ENCODE assay signal across 8 mouse cellular contexts in the genomic region with DNA sequence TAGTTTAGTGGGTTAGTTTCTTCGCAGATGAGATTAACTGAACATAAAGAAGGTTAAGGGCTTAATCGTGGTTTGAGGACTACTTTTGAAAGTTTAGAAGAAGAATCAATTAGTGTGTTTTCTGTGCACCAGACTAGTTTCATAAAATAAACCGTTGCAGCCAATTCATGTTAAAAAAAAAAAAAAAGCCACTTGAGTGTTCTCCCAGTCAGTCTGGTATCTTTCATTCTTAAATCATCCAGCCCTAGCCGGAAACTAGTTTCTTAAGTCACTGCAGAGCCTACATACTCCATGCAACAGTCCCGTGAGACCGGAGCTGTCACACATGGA. TPM values are rescaled to one million over a fixed set of nuclear protein-coding genes. Genes with fewer than 3 reads are reported as not detected.
A peak's percentile ranks its signal among the peaks of the same experiment; 100 is the strongest.
DNase-seq lines count a peak whose midpoint lies in the region; ATAC-seq and TF ChIP-seq lines count a peak whose summit lies in the region.

No protein-coding gene starts in this region.

- H3K4me1 ChIP-seq in lung, embryonic 16.5 days (replicated peaks; ENCODE audit: control insufficient read depth, insufficient read depth, low read length) = peaks cover 21% of the 10 kb centered on the region
- no peaks in the 10 kb centered on the region for H3K4me1 ChIP-seq in embryonic fibroblast, embryonic 13.5 days (ENCODE audit: control insufficient read depth, insufficient read depth, low read length)
- H3K4me1 ChIP-seq in limb, embryonic 12.5 days (replicated peaks) = peaks cover 22% of the 10 kb centered on the region
- H3K4me1 ChIP-seq in olfactory bulb, adult 2 months (ENCODE audit: control insufficient read depth, insufficient read depth, low read length) = peaks cover 8% of the 10 kb centered on the region; the same call in 1 of the 2 replicates

- no peaks in the 10 kb centered on the region for H3K9me3 ChIP-seq in lung, embryonic 16.5 days (ENCODE audit: control insufficient read depth, low read length)
- H3K9me3 ChIP-seq in limb, embryonic 12.5 days = no peaks in the 10 kb centered on the region

- H3K27ac ChIP-seq in lung, embryonic 16.5 days (ENCODE audit: low read length) = peak overlapping the region; percentile 96; the same call in 1 of the 2 replicates
- H3K27ac ChIP-seq in embryonic fibroblast, embryonic 13.5 days (ENCODE audit: insufficient read depth, low read length) = no peak overlapping the region
- H3K27ac ChIP-seq in limb, embryonic 12.5 days = peak overlapping the region; percentile 95; the same call in 1 of the 2 replicates
- H3K27ac ChIP-seq in olfactory bulb, adult 2 months (ENCODE audit: insufficient read depth, low read depth, low read length) = no peak overlapping the region

- 15% methylated on average over 6 of the region's 6 CpGs for WGBS in lung, embryonic 16.5 days
- WGBS in limb, embryonic 12.5 days = 25% methylated on average over 6 of the region's 6 CpGs
- 14% methylated on average over 6 of the region's 6 CpGs for WGBS in olfactory bulb, adult 2 months

- ATAC-seq in lung, embryonic 16.5 days (ENCODE audit: low read depth) = peak; percentile 65; the same call in 1 of the 2 replicates
- 0 out of 2 replicates have a peak, but pooled peaks have one; percentile 12 for ATAC-seq in limb, embryonic 12.5 days (ENCODE audit: insufficient number of reproducible peaks, insufficient read depth, low FRiP score, low TSS enrichment, low read depth)
- no peak for ATAC-seq in monocyte, adult 5-6 weeks (replicated peaks; ENCODE audit: insufficient number of reproducible peaks, low FRiP score, low TSS enrichment, poor library complexity, severe bottlenecking)

- TF ChIP-seq POLR2A in embryonic fibroblast, embryonic 13.5 days (IDR thresholded peaks at IDR 0.05; ENCODE audit: low read depth, low read length) = no peak
- TF ChIP-seq POLR2A in olfactory bulb, adult 2 months (IDR thresholded peaks at IDR 0.05; ENCODE audit: insufficient read depth, low read depth, low read length) = no peak

- DNase-seq in lung, postnatal 36 days = no peak
- no peak for DNase-seq in left cerebral cortex, postnatal 4 days
- no peak for DNase-seq in left cerebral cortex, adult 8-10 months (ENCODE audit: low spot score in 2 of 2)

- no peak for TF ChIP-seq CTCF in embryonic fibroblast, embryonic 13.5 days (IDR thresholded peaks at IDR 0.05; ENCODE audit: borderline replicate concordance, insufficient read depth, low read length)
- TF ChIP-seq CTCF in olfactory bulb, adult 2 months (IDR thresholded peaks at IDR 0.05; ENCODE audit: insufficient read depth, low read depth, low read length) = no peak

- peak overlapping the region; percentile 97 for H3K4me3 ChIP-seq in lung, embryonic 16.5 days (ENCODE audit: low read length)
- H3K4me3 ChIP-seq in embryonic fibroblast, embryonic 13.5 days (ENCODE audit: insufficient read depth, low read length) = peak overlapping the region; percentile 72
- H3K4me3 ChIP-seq in limb, embryonic 12.5 days (replicated peaks) = peak overlapping the region; percentile 90
- peak overlapping the region; percentile 72 for H3K4me3 ChIP-seq in olfactory bulb, adult 2 months (ENCODE audit: insufficient read depth, low read depth, low read length)

- peaks cover 4% of the 10 kb centered on the region for H3K36me3 ChIP-seq in lung, embryonic 16.5 days (ENCODE audit: control insufficient read depth, insufficient read depth, low read length)
- H3K36me3 ChIP-seq in limb, embryonic 12.5 days = peaks cover 13% of the 10 kb centered on the region

- H3K4me2 ChIP-seq in lung, embryonic 16.5 days (ENCODE audit: low read depth, low read length) = peak overlapping the region; percentile 71
- peak overlapping the region; percentile 79 for H3K4me2 ChIP-seq in limb, embryonic 12.5 days

- intact Hi-C loops in left cerebral cortex, postnatal 4 days (cut with DNase I) = no loop called here

- no peaks in the 10 kb centered on the region for H3K27me3 ChIP-seq in lung, embryonic 16.5 days (ENCODE audit: control insufficient read depth, insufficient read depth, low read depth, low read length)
- H3K27me3 ChIP-seq in limb, embryonic 12.5 days = no peaks in the 10 kb centered on the region

- peak overlapping the region; percentile 95 for H3K9ac ChIP-seq in lung, embryonic 16.5 days (ENCODE audit: low read length)
- peak overlapping the region; percentile 92 for H3K9ac ChIP-seq in limb, embryonic 12.5 days (replicated peaks)

RNA-seq across cellular contexts. Expression of gene Fbxo9, which starts 1.3 kb away (rescaled TPM):
- polyA plus RNA-seq in lung, embryonic 16.5 days (2015; fragmentation: Nextera tagmentation; extraction: Ambion mirVana) = 38.6 and 42.9 TPM in 2 replicates
- polyA plus RNA-seq in embryonic fibroblast, embryonic 13.5 days (2011; ENCODE audit: insufficient read length, low read depth, missing spikeins) = 22.2 and 23.0 TPM in 2 replicates
- 40.6 and 41.4 TPM in 2 replicates for polyA plus RNA-seq in limb, embryonic 12.5 days (2016; fragmentation: Nextera tagmentation; extraction: Ambion mirVana)
- polyA plus RNA-seq in olfactory bulb, adult 2 months (2012; ENCODE audit: insufficient read depth, insufficient read length, low replicate concordance, missing spikeins) = not detected in 2 replicates
- total RNA-seq in monocyte, adult 5-6 weeks (2017) = 43.6 to 76.3 TPM (median 68.7 TPM) in 3 replicates
- 10 to 100 TPM; 80.3 to 85.6 TPM for total RNA-seq in left cerebral cortex, postnatal 4 days (2021)
- 100 to 1,000 TPM in 3 of 4 experiments, 10 to 100 TPM in 1; 99.4 to 119 (median 108) TPM for total RNA-seq in left cerebral cortex, adult 8-10 months (2022)

RNA-seq across cellular contexts. Expression of gene Ick, which starts 1.4 kb away (rescaled TPM):
- 18.7 and 21.2 TPM in 2 replicates for polyA plus RNA-seq in lung, embryonic 16.5 days (2015; fragmentation: Nextera tagmentation; extraction: Ambion mirVana)
- polyA plus RNA-seq in embryonic fibroblast, embryonic 13.5 days (2011; ENCODE audit: insufficient read length, low read depth, missing spikeins) = 23.6 and 34.0 TPM in 2 replicates
- polyA plus RNA-seq in limb, embryonic 12.5 days (2016; fragmentation: Nextera tagmentation; extraction: Ambion mirVana) = 35.1 and 37.8 TPM in 2 replicates
- polyA plus RNA-seq in olfactory bulb, adult 2 months (2012; ENCODE audit: insufficient read depth, insufficient read length, low replicate concordance, missing spikeins) = not detected in 2 replicates
- 3.4 to 5.2 TPM (median 3.9 TPM) in 3 replicates for total RNA-seq in monocyte, adult 5-6 weeks (2017)
- total RNA-seq in left cerebral cortex, postnatal 4 days (2021) = 10 to 100 TPM; 59.9 to 64.0 TPM
- 10 to 100 TPM; 15.2 to 18.3 (median 16.6) TPM for total RNA-seq in left cerebral cortex, adult 8-10 months (2022)

RNA-seq across cellular contexts. Expression of gene Gcm1, which starts 55.8 kb away (rescaled TPM):
- 0.39 and 0.41 TPM in 2 replicates for polyA plus RNA-seq in lung, embryonic 16.5 days (2015; fragmentation: Nextera tagmentation; extraction: Ambion mirVana)
- not detected in 2 replicates for polyA plus RNA-seq in embryonic fibroblast, embryonic 13.5 days (2011; ENCODE audit: insufficient read length, low read depth, missing spikeins)
- not detected in 2 replicates for polyA plus RNA-seq in limb, embryonic 12.5 days (2016; fragmentation: Nextera tagmentation; extraction: Ambion mirVana)
- polyA plus RNA-seq in olfactory bulb, adult 2 months (2012; ENCODE audit: insufficient read depth, insufficient read length, low replicate concordance, missing spikeins) = not detected in 2 replicates
- total RNA-seq in monocyte, adult 5-6 weeks (2017) = not detected in 3 replicates
- not detected for total RNA-seq in left cerebral cortex, postnatal 4 days (2021)
- not detected for total RNA-seq in left cerebral cortex, adult 8-10 months (2022)

Comparison
In these comparisons a context has a peak if more than half of its experiments do, and no peak if none do; other contexts are left out.
1. H3K27ac ChIP-seq: peak in lung, embryonic 16.5 days (single experiment) and limb, embryonic 12.5 days (single experiment); none in embryonic fibroblast, embryonic 13.5 days (single experiment) and olfactory bulb, adult 2 months (single experiment).
2. RNA of gene Fbxo9, which starts 1.3 kb away (polyA plus RNA-seq): 40.6 to 41.4 TPM in limb, embryonic 12.5 days, 38.6 to 42.9 TPM in lung, embryonic 16.5 days and 22.2 to 23.0 TPM in embryonic fibroblast, embryonic 13.5 days; not detected in olfactory bulb, adult 2 months; every median in the first group is over 10 times any median in the second.
3. Peak in every context shown above with its lines, with median percentiles within 50 percentile points of each other: H3K4me3 ChIP-seq.